Mouse (Mus musculus) kidney, adult 2 months (tissue): Measurements from ENCODE around the gene H2-T24.

ENCODE experiments used
- CTCF ChIP-seq: fragments of 200-500 bp; conservative IDR thresholded peaks from 2 replicates; pipeline ENCODE4 v1.5.1; 2011; ENCODE audit warnings: low read depth, mild to moderate bottlenecking, control low read depth, low read length, moderate library complexity, mixed read lengths; ENCODE audit not compliant: insufficient read depth, insufficient read length
- POLR2A ChIP-seq: fragments of 200-500 bp; IDR thresholded peaks from one replicate; pipeline ENCODE4 v1.6.1; 2011; ENCODE audit warnings: low read depth, low read length, control low read depth

- TF ChIP-seq CTCF (no peak), POLR2A (no peak)
Measured at GRCm38 (mm10) chr17:35963279-35963678, 57.1 kb downstream of the H2-T24 start.
